Mouse (Mus musculus) right cerebral cortex, postnatal 25 days (tissue): Measurements from ENCODE around the gene Rtbdn.

ENCODE experiments used
- DNase-seq: peaks from one replicate; pipeline ENCODE4 v3.0.0; 2022

Rtbdn gene

GRCm38 (mm10) chr8:84925557-84925956 is 21.2 kb upstream of the Rtbdn start:
- no peak for DNase-seq

- no peak for DNase-seq
Measured at GRCm38 (mm10) chr8:84927513-84927912, 19.3 kb upstream of the Rtbdn start.

- peak; percentile 62 for DNase-seq
Measured at GRCm38 (mm10) chr8:84928456-84929306, 18.1 kb upstream of the Rtbdn start.

GRCm38 (mm10) chr8:84930582-84930981 is 16.2 kb upstream of the Rtbdn start:
- DNase-seq, result no peak

GRCm38 (mm10) chr8:84933767-84934559 is 12.8 kb upstream of the Rtbdn start:
- no peak for DNase-seq

GRCm38 (mm10) chr8:84934860-84935259 is 11.9 kb upstream of the Rtbdn start:
- DNase-seq, result peak; percentile 59

GRCm38 (mm10) chr8:84935489-84935888 is 11.3 kb upstream of the Rtbdn start:
- no peak for DNase-seq

GRCm38 (mm10) chr8:84936041-84936961 is 10.5 kb upstream of the Rtbdn start:
- DNase-seq, result no peak

- peak; percentile 83 for DNase-seq
Measured at GRCm38 (mm10) chr8:84936962-84937546, 9.7 kb upstream of the Rtbdn start, which contains the start of gene Mast1. Gene Mast1, minus strand, starts transcription at chr8:84937359.

GRCm38 (mm10) chr8:84937620-84938485 is 8.9 kb upstream of the Rtbdn start:
- DNase-seq, result no peak

- DNase-seq, result no peak
Measured at GRCm38 (mm10) chr8:84943699-84944098, 3.1 kb upstream of the Rtbdn start.

- DNase-seq, result peak; percentile 81
Measured at GRCm38 (mm10) chr8:84944478-84945160, 2.2 kb upstream of the Rtbdn start.

GRCm38 (mm10) chr8:84945235-84945632 is 1.6 kb upstream of the Rtbdn start:
- DNase-seq, result peak; percentile 83

- DNase-seq, result peak; percentile 62
Measured at GRCm38 (mm10) chr8:84945633-84946527, 911 bp upstream of the Rtbdn start.

- DNase-seq, result no peak
Measured at GRCm38 (mm10) chr8:84947241-84947545, 402 bp downstream of the Rtbdn start.

- no peak for DNase-seq
Measured at GRCm38 (mm10) chr8:84949753-84950152, 3.0 kb downstream of the Rtbdn start.

- no peak for DNase-seq
Measured at GRCm38 (mm10) chr8:84952612-84953255, 5.9 kb downstream of the Rtbdn start.

GRCm38 (mm10) chr8:84956768-84957167 is 10.0 kb downstream of the Rtbdn start:
- peak; percentile 55 for DNase-seq

GRCm38 (mm10) chr8:84959811-84960210 is 13.0 kb downstream of the Rtbdn start:
- no peak for DNase-seq
